Comparison of ENCODE assay signal across 8 mouse cellular contexts in the genomic region with DNA sequence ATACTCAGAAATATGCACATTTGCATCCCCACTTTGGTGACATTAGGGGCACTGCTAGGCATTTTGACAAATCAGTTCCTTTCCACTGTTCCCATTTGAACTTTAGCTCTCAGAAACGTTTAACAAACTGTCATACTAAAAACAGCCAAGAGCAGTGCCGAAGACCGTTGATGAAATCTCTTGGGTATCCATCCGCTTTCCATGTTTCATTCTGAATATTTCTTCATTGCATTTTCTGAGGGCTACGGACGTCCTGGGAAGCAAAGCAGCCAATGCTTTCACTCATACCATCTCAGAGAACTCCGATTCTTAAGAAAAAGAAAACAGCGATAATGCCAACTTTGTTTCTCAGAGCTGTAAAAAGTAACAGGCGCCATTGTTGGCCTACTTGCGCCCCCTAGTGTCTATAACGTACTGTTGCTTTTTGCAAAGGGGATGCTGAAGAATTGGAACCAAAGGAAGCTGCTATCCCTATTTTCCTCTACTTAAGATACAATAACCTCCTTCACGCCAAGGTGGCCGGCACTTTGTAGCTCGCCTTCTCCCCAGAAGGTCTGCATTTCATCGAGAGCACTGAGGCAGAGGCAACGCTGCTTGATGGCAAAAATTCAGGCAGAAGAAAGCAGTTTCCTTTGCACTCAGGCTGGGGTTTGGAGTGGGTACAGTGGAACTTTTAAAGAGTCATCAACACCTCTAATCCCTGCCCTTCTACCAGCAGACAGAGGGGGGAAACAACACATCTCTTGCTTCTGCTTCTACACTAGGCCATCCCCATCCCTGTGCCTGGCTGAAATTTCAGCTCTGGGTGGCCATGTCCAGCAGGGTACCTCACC.
DNase-seq lines count a peak whose midpoint lies in the region; ATAC-seq and TF ChIP-seq lines count a peak whose summit lies in the region.

No protein-coding gene starts in this region.

- no peak for TF ChIP-seq POLR2A in cortical plate, adult 2 months (IDR thresholded peaks at IDR 0.05; ENCODE audit: extremely low read depth, insufficient read depth, low read length)

- intact Hi-C loops in gastrocnemius, adult 2 months (cut with DNase I): loop anchor here (1.0 to 5.0 kb wide), 2 partner anchors 226 to 884 kb away; no protein-coding TSS in a partner anchor

- no peaks in the 10 kb centered on the region for H3K9me3 ChIP-seq in hindbrain, embryonic 16.5 days (ENCODE audit: control insufficient read depth, low read length)

- H3K4me2 ChIP-seq in hindbrain, embryonic 16.5 days (ENCODE audit: low read length): peak overlapping the region; percentile 53

- 9% methylated on average over 16 of the region's 16 CpGs for WGBS in hindbrain, embryonic 16.5 days

- no peak overlapping the region for H3K9ac ChIP-seq in hindbrain, embryonic 16.5 days (ENCODE audit: low read depth, low read length)

- no peak overlapping the region; the same call in 1 of the 2 replicates for H3K4me3 ChIP-seq in cortical plate, adult 2 months (ENCODE audit: insufficient read depth, low read length)
- H3K4me3 ChIP-seq in gastrocnemius, adult 2 months: peak overlapping the region; percentile 66
- peak overlapping the region; percentile 25 for H3K4me3 ChIP-seq in hindbrain, embryonic 16.5 days (ENCODE audit: low read length)

- no peaks in the 10 kb centered on the region for H3K4me1 ChIP-seq in cortical plate, adult 2 months (ENCODE audit: control insufficient read depth, insufficient read depth, low read length)
- H3K4me1 ChIP-seq in hindbrain, embryonic 16.5 days (ENCODE audit: control insufficient read depth, insufficient read depth, low read depth, low read length): no peaks in the 10 kb centered on the region; the same call in 1 of the 2 replicates

- peak; percentile 78 for TF ChIP-seq CTCF in cortical plate, adult 2 months (IDR thresholded peaks at IDR 0.05; ENCODE audit: extremely low read depth, insufficient read depth, low read length)
- TF ChIP-seq CTCF in gastrocnemius, adult 2 months (IDR thresholded peaks at IDR 0.05): peak; percentile 92

- H3K27me3 ChIP-seq in hindbrain, embryonic 16.5 days (replicated peaks; ENCODE audit: control insufficient read depth, insufficient read depth, low read length): no peaks in the 10 kb centered on the region

- peak; percentile 57 for DNase-seq in CD4-positive, CD25-positive, alpha-beta regulatory T cell, adult 2 months (ENCODE audit: low read depth, low spot score)
- DNase-seq in gastrocnemius, adult 2 months: peak; percentile 59
- DNase-seq in left cerebral cortex, adult 11 months (ENCODE audit: low spot score): peak; percentile 47
- DNase-seq in lung, postnatal 14 days: peak; percentile 63
- DNase-seq in retina, postnatal 7 days (ENCODE audit: low read depth, low spot score): peak; percentile 45

- H3K36me3 ChIP-seq in hindbrain, embryonic 16.5 days (ENCODE audit: control insufficient read depth, insufficient read depth, low read length): no peaks in the 10 kb centered on the region

- no peak overlapping the region for H3K27ac ChIP-seq in cortical plate, adult 2 months (ENCODE audit: insufficient read depth, low read length)
- H3K27ac ChIP-seq in gastrocnemius, adult 2 months: 0 out of 2 replicates have a peak overlapping the region, but pooled peaks have one; percentile 32
- peak overlapping the region; percentile 32; the same call in 1 of the 2 replicates for H3K27ac ChIP-seq in hindbrain, embryonic 16.5 days (ENCODE audit: low read depth, low read length)

- ATAC-seq in CD4-positive, CD25-positive, alpha-beta regulatory T cell, adult 4 months: no peak
- peak; percentile 73 for ATAC-seq in hindbrain, embryonic 16.5 days
